ENCODE assay signal across 24 mouse cellular contexts in the genomic region with DNA sequence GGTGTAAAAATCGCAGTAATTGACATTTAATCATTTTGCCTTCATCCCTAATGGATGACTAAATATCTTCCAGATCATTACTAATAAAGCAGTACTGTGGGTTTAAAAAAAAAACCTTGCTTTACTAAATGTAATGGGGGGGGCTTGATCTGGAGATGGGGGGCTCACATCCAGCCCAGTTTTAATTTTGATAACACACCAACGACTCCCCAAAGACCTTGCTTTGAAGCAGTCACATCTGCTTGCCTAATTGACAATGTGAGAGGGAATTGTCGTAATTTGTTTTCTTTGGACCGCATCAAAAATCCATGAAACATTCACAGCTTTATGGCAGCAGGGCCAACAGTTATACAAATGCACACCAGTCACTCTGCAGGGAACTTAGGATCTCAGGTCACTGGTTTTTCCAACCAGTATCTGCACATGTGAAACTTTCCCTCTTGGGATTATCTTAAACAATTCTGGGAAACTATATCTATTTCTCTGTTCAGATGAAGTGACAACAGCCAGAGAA.
DNase-seq lines count a peak whose midpoint lies in the region; ATAC-seq lines count a peak whose summit lies in the region.
"Had no signal": no experiment of that assay in that cellular context is flagged by ENCODE, and none has a peak within 500 bp of the region (broad histone marks: within the 10 kb centered on the region; RNA-seq: fewer than 3 reads in every experiment).

No protein-coding gene starts in this region.

- H3K4me3 ChIP-seq in midbrain, embryonic 13.5 days (replicated peaks): no peak overlapping the region
- no peak overlapping the region for H3K4me3 ChIP-seq in midbrain, embryonic 11.5 days (ENCODE audit: low read depth, low read length)
- H3K4me3 ChIP-seq in hindbrain, embryonic 16.5 days (ENCODE audit: low read length): no peak overlapping the region
- H3K4me3 ChIP-seq in neural tube, embryonic 14.5 days (ENCODE audit: low read depth, low read length): no peak overlapping the region
- H3K4me3 ChIP-seq: erythroblast, embryonic 14.5 days; midbrain, embryonic 12.5 days had no signal

- H3K27me3 ChIP-seq in midbrain, embryonic 13.5 days: no peaks in the 10 kb centered on the region
- no peaks in the 10 kb centered on the region for H3K27me3 ChIP-seq in midbrain, embryonic 11.5 days (ENCODE audit: control insufficient read depth, insufficient read depth, low read length)
- H3K27me3 ChIP-seq in hindbrain, embryonic 16.5 days (replicated peaks; ENCODE audit: control insufficient read depth, insufficient read depth, low read length): no peaks in the 10 kb centered on the region
- H3K27me3 ChIP-seq in neural tube, embryonic 14.5 days (ENCODE audit: control insufficient read depth, insufficient read depth, low read length): no peaks in the 10 kb centered on the region
- H3K27me3 ChIP-seq: midbrain, embryonic 12.5 days had no signal

- H3K27ac ChIP-seq in midbrain, embryonic 13.5 days: peak overlapping the region; percentile 56; the same call in 1 of the 2 replicates
- H3K27ac ChIP-seq in midbrain, embryonic 11.5 days (ENCODE audit: low read depth, low read length): no peak overlapping the region
- H3K27ac ChIP-seq in hindbrain, embryonic 16.5 days (ENCODE audit: low read depth, low read length): peak overlapping the region; percentile 11; the same call in 1 of the 2 replicates
- peak overlapping the region; percentile 84 for H3K27ac ChIP-seq in neural tube, embryonic 14.5 days (ENCODE audit: low read depth, low read length)
- H3K27ac ChIP-seq: kidney, postnatal 0 days; midbrain, embryonic 12.5 days had no signal

- no peak overlapping the region for H3K9ac ChIP-seq in midbrain, embryonic 13.5 days (replicated peaks)
- no peak overlapping the region for H3K9ac ChIP-seq in midbrain, embryonic 11.5 days (ENCODE audit: low read length)
- H3K9ac ChIP-seq in hindbrain, embryonic 16.5 days (ENCODE audit: low read depth, low read length): no peak overlapping the region
- no peak overlapping the region for H3K9ac ChIP-seq in neural tube, embryonic 14.5 days (replicated peaks; ENCODE audit: low read depth, low read length)
- H3K9ac ChIP-seq: midbrain, embryonic 12.5 days had no signal

- no peak overlapping the region for H3K4me2 ChIP-seq in midbrain, embryonic 13.5 days (replicated peaks)
- H3K4me2 ChIP-seq in midbrain, embryonic 11.5 days: no peak overlapping the region
- H3K4me2 ChIP-seq in hindbrain, embryonic 16.5 days (ENCODE audit: low read length): no peak overlapping the region
- no peak overlapping the region; the same call in 1 of the 2 replicates for H3K4me2 ChIP-seq in neural tube, embryonic 14.5 days (ENCODE audit: low read depth, low read length)
- H3K4me2 ChIP-seq: midbrain, embryonic 12.5 days had no signal

- H3K36me3 ChIP-seq in midbrain, embryonic 13.5 days: no peaks in the 10 kb centered on the region
- no peaks in the 10 kb centered on the region for H3K36me3 ChIP-seq in midbrain, embryonic 11.5 days (ENCODE audit: control insufficient read depth, insufficient read depth, low read length)
- H3K36me3 ChIP-seq in hindbrain, embryonic 16.5 days (ENCODE audit: control insufficient read depth, insufficient read depth, low read length): no peaks in the 10 kb centered on the region
- no peaks in the 10 kb centered on the region for H3K36me3 ChIP-seq in neural tube, embryonic 14.5 days (ENCODE audit: control insufficient read depth, insufficient read depth, low read length)
- H3K36me3 ChIP-seq: midbrain, embryonic 12.5 days had no signal

- whole genome bisulfite sequencing in midbrain, embryonic 13.5 days: 62% methylated on average over 4 of the region's 4 CpGs
- WGBS in midbrain, embryonic 11.5 days: 82% methylated on average over 4 of the region's 4 CpGs
- WGBS in hindbrain, embryonic 16.5 days: 41% methylated on average over 4 of the region's 4 CpGs
- 31% methylated on average over 4 of the region's 4 CpGs for WGBS in neural tube, embryonic 14.5 days

- ATAC-seq in midbrain, embryonic 13.5 days: no peak
- ATAC-seq in midbrain, embryonic 11.5 days (ENCODE audit: low FRiP score): no peak
- no peak for ATAC-seq in hindbrain, embryonic 16.5 days
- peak; percentile 76 for ATAC-seq in neural tube, embryonic 14.5 days (ENCODE audit: low read depth)
- ATAC-seq: intestine, embryonic 16.5 days had no signal

- peak; percentile 14 for DNase-seq in heart, adult 8-10 months (ENCODE audit: low spot score)
- DNase-seq in heart, postnatal 25 days (ENCODE audit: low spot score): no peak
- no peak for DNase-seq in midbrain, embryonic 11.5 days (ENCODE audit: low spot score, missing footprints)
- DNase-seq in left cerebral cortex, postnatal 25 days (ENCODE audit: low spot score in 2 of 2): no peak
- DNase-seq in lung, postnatal 36 days: no peak
- DNase-seq: adrenal gland, postnatal 36 days; B cell, adult 2 months; cerebellum, adult 9-10 months; gastrocnemius, postnatal 14 days; heart, adult 18-20 months; heart, postnatal 4 days; liver; lung, adult 18-20 months; lung, postnatal 4 days; right cerebral cortex, postnatal 14 days; spleen, adult 18-20 months; thymus, postnatal 25 days had no signal

- intact Hi-C loops in heart, postnatal 25 days (cut with DNase I): no loop called here
- intact Hi-C loops in left cerebral cortex, postnatal 25 days (cut with DNase I): no loop called here

- H3K4me1 ChIP-seq in midbrain, embryonic 13.5 days (replicated peaks): 0 out of 2 replicates have a peak, but pooled peaks cover 4% of the 10 kb centered on the region
- no peaks in the 10 kb centered on the region for H3K4me1 ChIP-seq in midbrain, embryonic 11.5 days (ENCODE audit: control insufficient read depth, insufficient read depth, low read length)
- H3K4me1 ChIP-seq in hindbrain, embryonic 16.5 days (ENCODE audit: control insufficient read depth, insufficient read depth, low read depth, low read length): no peaks in the 10 kb centered on the region; the same call in 1 of the 2 replicates
- 0 out of 2 replicates have a peak, but pooled peaks cover 2% of the 10 kb centered on the region for H3K4me1 ChIP-seq in neural tube, embryonic 14.5 days (ENCODE audit: control insufficient read depth, insufficient read depth, low read length)

- H3K9me3 ChIP-seq in midbrain, embryonic 13.5 days: no peaks in the 10 kb centered on the region
- no peaks in the 10 kb centered on the region for H3K9me3 ChIP-seq in midbrain, embryonic 11.5 days (ENCODE audit: control insufficient read depth, low read length)
- no peaks in the 10 kb centered on the region for H3K9me3 ChIP-seq in hindbrain, embryonic 16.5 days (ENCODE audit: control insufficient read depth, low read length)
- no peaks in the 10 kb centered on the region for H3K9me3 ChIP-seq in neural tube, embryonic 14.5 days (ENCODE audit: control insufficient read depth, low read length)
- H3K9me3 ChIP-seq: midbrain, embryonic 12.5 days had no signal
